Mouse (Mus musculus) right cerebral cortex, postnatal 10 days (tissue): ENCODE measurements around the gene Prkn.

Experiments
- DNase-seq, 2 experiments: peaks; one replicate each; pipeline ENCODE4 v3.0.0; 2021; ENCODE audit warnings: low spot score in 2 of 2

The Prkn gene

DNA sequence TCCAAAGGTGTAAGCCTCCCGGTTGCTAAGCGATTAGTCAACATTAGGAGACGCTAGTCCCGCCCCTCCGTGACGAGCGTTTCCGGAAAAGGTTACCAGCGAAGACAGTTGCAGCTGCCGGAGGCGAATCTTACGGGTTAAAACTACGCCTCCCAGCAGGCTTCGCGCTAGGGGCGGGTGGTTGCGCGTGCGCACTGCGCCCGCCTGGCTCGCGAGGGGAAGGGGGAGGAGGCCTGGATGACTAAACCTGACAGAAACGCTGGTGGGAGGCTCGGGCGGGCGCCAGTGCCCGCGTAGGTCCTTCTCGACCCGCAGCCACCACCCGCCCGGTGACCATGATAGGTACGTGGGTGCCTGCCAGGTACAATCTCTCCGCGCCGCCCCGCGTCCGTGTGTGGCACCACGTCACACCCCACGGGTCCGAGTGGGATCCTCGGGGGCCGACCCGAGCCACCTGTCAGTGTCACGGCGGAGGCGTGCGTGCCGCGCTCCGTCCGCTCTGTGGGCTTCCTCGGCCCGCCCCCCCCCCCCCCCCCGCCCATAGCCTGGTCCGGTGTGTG is at the start of gene Prkn, which contains the start of gene Pacrg:
TSS of gene Prkn (plus strand) at position 237 of the 560 bp plus-strand sequence.
TSS of gene Pacrg (minus strand) at position 164 of the 560 bp plus-strand sequence.
- DNase-seq, result peak; percentile 98

DNA sequence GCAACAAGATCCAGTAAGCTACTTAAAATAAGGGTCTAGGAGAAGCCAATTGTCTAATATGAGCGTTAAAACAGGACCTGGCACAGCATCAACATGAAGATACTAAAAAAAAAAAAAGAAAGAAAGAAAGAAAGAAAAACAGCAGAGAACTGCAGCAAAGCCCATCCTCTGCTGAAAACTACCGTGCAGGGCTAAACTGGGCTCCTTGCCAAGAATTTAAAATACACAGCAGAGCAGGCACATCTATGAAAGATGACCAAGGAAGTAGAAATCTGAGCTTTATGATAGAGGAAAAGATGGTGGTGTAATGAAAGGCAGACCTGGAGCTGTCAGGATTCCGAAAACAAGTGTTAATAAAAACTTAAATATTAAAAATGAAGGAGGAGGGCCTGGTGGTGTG is 48.5 kb upstream of the Prkn start:
- no peak for DNase-seq

DNA sequence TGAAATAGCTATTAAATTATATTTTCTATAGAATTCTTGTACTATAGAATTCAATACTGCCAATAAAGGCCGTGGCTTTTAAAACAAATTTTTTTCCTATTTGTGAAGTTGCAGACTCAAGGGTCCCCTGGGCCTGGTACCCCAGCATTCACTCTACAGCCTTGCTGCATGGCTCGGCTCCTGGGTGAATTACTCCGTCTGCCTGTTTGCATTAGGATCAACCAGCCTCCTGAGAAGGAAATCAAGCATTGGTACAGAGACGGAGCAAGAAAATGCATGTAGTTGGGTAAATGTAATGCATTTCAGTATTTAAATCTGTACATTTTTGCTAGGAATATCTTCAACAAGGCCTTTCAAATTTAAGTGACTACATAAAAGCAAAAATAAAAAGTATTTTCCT is 33.5 kb upstream of the Prkn start:
- no peak for DNase-seq

- DNase-seq, result no peak
Measured at GRCm38 (mm10) chr17:10807261-10807998, 32.8 kb upstream of the Prkn start.

- no peak for DNase-seq
Measured at GRCm38 (mm10) chr17:10808571-10808970, 31.6 kb upstream of the Prkn start.

GRCm38 (mm10) chr17:10818971-10819370 is 21.2 kb upstream of the Prkn start:
- no peak for DNase-seq

- peak; percentile 71 to 73 for DNase-seq
Measured at GRCm38 (mm10) chr17:10840731-10841201, 582 bp downstream of the Prkn start.

DNA sequence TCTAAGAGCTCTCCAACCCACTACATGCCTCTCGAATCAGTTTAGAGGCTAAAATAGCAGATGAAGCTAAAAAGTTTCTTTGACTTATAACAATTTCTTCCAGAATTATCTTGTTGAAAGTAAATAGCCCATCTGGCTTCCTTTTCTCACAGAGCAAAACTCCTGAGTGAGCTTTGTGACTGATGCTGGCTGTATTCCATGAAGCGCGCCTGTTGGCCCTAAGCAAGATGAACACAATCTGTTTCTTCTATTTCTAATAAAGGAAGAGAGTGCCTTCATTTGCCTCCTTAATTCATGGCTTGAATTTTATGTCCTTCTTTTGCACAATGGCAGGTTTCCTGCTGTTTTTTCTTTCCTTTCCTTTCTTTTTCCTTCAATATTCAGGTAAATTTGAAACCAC is 14.0 kb downstream of the Prkn start:
- DNase-seq, result peak; percentile 34 to 38

GRCm38 (mm10) chr17:10874208-10875187 is 34.3 kb downstream of the Prkn start:
- no peak for DNase-seq

GRCm38 (mm10) chr17:10878986-10879385 is 38.8 kb downstream of the Prkn start:
- no peak for DNase-seq

DNA sequence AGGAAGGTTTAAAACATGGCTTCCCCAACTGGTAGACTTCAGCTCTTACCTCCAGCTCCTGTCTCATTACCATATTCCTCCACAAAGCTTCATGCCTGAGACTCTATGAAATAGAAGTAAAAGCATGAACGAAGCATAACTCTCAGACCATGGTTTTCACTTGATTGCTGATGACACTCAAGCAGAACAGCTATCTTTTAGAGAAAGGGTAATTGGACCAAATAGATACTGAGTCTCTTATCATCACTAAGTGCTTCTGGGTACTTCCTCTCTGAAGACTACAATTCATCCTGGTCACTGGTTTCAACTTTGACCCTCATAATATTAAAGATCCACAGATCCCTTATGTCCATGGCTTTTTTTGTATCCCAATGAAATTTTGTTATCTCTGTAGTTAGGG is 42.1 kb downstream of the Prkn start:
- no peak for DNase-seq

DNA sequence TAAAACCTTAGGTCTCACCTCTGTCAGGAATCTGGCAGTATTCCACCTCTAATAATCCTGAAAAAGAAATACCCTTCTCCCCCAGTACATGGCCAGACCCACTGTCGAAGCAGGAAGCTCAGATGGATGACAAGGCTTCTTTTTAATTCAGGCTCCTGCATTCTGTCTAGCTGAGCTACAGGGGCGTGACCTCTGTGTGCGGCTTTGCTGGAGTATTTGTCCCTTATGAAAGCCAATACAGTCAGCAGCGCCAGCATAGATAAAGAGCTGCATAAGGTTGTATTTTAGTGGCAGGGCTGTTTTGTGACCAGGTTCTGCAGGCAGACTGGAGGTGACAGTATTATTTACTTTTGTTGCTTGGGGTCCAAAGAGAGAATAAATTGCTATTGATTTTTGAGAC is 47.7 kb downstream of the Prkn start:
- no peak for DNase-seq

- DNase-seq, result no peak
Measured at GRCm38 (mm10) chr17:10901686-10902228, 61.6 kb downstream of the Prkn start.

- DNase-seq, result no peak
Measured at GRCm38 (mm10) chr17:10936698-10937097, 96.5 kb downstream of the Prkn start.

DNA sequence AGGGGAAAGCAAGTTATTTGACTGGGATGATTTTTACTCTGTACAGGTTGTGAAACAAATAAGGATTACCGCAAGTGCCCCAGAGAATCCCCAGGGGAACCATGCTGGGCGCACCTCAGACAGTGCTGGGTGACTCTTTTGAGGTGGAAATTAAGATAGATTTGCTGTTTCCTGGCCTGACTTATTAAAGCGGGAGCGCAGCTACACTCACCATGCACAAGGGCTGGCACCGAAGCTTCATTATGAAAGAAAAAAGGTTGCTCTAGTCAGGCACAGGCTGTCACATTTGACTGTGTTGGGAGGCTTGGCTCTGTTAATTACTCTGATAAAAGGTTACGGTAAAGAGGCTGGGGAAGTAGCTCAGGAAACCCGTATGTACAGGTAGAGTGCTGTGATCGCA is 97.7 kb downstream of the Prkn start:
- DNase-seq, result no peak

DNA sequence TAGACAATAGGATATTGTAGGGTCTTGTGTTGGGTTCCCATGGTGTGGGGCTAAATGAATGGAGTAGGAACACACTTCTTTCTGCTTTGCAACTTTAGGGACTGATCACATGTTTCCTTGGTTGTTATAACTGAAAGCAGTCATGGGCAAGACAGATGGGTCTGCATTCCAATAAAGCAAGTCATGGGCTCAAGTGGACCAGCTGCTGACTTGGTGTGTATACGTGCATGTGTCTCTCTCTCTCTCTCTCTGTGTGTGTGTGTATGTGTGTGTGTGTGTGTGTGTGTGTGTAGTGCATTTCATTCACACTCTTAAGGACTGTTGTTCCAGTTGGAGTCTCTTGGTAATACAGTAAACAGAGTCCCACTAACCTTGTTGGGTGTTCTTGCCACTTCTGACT is 98.6 kb downstream of the Prkn start:
- DNase-seq, result no peak

- no peak for DNase-seq
Measured at GRCm38 (mm10) chr17:10946552-10946951, 106.4 kb downstream of the Prkn start.

DNA sequence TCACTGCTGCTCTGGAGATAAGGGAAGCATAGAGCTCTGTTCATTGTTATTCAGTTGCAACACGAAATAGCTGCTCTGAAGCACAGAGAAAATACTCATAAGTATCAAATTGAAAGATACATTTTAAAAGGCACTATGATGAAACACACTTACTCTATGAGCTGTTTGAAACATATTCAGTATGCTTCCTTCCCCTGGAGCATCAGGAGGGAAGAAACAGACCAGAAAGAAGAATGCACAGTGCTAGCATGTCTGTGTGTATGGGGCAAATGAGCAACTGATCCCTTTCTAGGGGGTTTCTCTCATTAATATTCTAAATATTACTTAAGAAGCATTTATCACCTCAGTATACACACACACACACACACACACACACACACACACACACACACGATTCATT is 107.4 kb downstream of the Prkn start:
- DNase-seq, result no peak

DNA sequence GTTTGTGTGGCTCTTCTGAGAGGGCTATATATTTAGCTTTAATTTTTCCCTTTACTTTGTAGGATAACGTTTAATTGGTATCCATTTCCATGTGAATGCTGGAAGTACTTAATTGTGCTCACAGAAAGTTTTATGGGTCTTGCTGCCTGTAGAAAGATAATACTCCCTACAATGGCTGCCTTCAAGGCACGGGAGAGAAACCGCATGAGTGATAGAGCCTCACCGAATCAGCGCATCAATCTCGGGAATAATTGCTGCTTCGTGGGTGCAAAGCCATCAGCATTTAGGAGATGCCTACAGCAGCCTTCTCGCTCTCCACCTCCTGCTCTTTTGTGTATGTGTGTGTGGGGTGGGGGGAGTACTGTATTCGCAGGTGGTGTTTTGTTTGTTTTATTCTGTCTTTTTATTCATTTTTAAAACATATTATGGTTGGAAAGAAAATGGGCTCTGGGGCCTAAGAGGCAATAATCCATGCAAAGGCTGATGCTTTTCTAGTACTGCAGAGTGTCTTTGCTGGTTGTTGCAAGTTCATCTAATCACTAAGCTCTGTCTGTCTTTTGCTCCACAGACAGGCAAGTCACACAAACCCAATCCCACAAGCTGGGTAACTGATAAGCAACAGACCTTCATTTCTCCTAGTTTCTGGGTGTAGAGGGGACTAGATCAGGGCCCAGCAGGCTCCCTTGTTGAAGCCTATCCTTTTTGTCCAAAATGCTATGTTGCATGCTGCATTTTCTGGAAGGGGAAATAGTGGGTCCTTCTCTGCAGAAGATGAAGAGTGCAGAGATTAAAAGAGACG is 119.1 kb downstream of the Prkn start:
- DNase-seq, result no peak

DNA sequence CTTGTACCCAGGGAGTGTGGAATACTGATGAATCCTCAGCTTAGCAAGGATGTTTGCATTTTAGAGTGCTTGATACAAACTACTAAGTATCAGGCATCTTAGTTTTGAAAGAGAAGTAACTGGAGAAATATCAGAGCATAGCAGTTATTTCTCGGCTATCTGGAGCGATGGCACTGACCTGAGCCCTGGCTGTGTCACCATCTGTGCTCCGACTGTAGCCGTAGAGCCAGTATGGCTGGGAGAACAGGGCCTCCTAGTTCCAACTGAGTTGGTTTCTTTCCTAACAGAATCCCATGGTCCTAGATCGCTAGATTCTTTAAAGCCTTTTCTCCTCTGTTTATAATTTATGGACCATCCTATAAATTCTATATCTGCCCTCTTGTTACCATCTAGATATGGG is 122.0 kb downstream of the Prkn start:
- no peak for DNase-seq

DNA sequence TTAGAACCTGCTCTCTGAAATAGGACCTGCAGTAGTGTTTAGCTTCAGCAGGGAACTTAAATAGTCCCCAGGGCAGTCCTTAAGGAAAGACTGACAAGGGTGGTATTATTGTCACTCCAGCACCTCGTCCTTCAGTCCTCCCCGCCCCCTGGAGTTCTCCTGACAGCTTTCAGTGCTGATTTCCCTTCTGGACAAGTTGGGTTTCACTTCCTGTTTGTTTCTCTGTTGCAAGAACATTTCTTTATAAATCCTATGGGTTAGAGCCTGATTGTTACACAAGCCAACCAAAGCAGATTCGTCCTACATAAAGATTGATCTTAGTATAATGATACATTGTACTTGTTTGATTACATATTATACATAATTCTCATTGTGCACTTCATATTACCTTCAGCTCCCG is 142.0 kb downstream of the Prkn start:
- DNase-seq, result no peak
